Mouse (Mus musculus) hindbrain, postnatal 0 days (tissue): ENCODE measurements around the gene Herpud1. TPM values are rescaled to one million over a fixed set of nuclear protein-coding genes. Genes with fewer than 3 reads are reported as not detected.
A peak's percentile ranks its signal among the peaks of the same experiment; 100 is the strongest.

Experiments
- ATAC-seq: fragments of 200-750 bp; cut with Nextera tagmentation; 2 replicates; pipeline ENCODE4 v1.8.0; 2017; ENCODE audit warnings: mild to moderate bottlenecking, moderate TSS enrichment, moderate library complexity
- DNase-seq: peaks from one replicate; pipeline ENCODE4 v3.0.0-alpha.2; 2015; ENCODE audit warnings: low spot score
- H3K27ac ChIP-seq: fragments of 300-500 bp; sonication (generic); 2 replicates; pipeline ENCODE4 v1.5.1; 2014; ENCODE audit warnings: mild to moderate bottlenecking
- H3K27me3 ChIP-seq: fragments of 300-500 bp; sonication (generic); 2 replicates; pipeline ENCODE4 v1.6.1; 2014; ENCODE audit warnings: low read length, mixed read lengths; ENCODE audit not compliant: insufficient read depth
- H3K36me3 ChIP-seq: fragments of 300-500 bp; sonication (generic); 2 replicates; pipeline ENCODE4 v1.6.1; 2014; ENCODE audit warnings: low read length, mixed read lengths; ENCODE audit not compliant: insufficient read depth
- H3K4me1 ChIP-seq: fragments of 300-500 bp; sonication (generic); 2 replicates; pipeline ENCODE4 v1.6.1; 2014; ENCODE audit warnings: antibody characterized with exemption, low read length, mixed read lengths; ENCODE audit not compliant: insufficient read depth
- H3K4me2 ChIP-seq: fragments of 300-500 bp; sonication (generic); 2 replicates; pipeline ENCODE4 v1.6.1; 2014; ENCODE audit warnings: low read depth, mild to moderate bottlenecking, low read length, moderate library complexity, mixed read lengths
- H3K4me3 ChIP-seq: fragments of 300-500 bp; sonication (generic); 2 replicates; pipeline ENCODE4 v1.5.1; 2014; ENCODE audit warnings: low read length
- H3K9ac ChIP-seq: fragments of 300-500 bp; sonication (generic); replicated peaks from 2 replicates; pipeline ENCODE4 v1.6.1; 2014; ENCODE audit warnings: mild to moderate bottlenecking, low read length, moderate library complexity, mixed read lengths
- H3K9me3 ChIP-seq: fragments of 300-500 bp; sonication (generic); 2 replicates; pipeline ENCODE4 v1.6.1; 2016; ENCODE audit warnings: low read length, mixed read lengths
- CTCF ChIP-seq: IDR thresholded peaks from 2 replicates; pipeline ENCODE4 v1.5.1; 2016; ENCODE audit warnings: antibody characterized with exemption, control low read depth, low read depth
- WGBS: fragments of 180-500 bp; shearing (Covaris S2); extraction: QIAGEN DNeasy Blood & Tissue Kit; methylation state at CpG from one replicate; pipeline ENCODE4 v1.1.7; 2014; 5-methylcytosine and 5-hydroxymethylcytosine counted together
- polyA plus RNA-seq: library from polyadenylated mRNA; unstranded; fragments of >200 nt; fragmentation: Nextera tagmentation; extraction: Ambion mirVana; gene quantifications from 2 replicates; pipeline ENCODE4 v1.2.1, GENCODE M21; 2015
- total RNA-seq: library from RNA; depleted of rRNA; stranded (reverse); fragments of >200 nt; gene quantifications from 2 replicates; pipeline ENCODE4 v1.2.3, GENCODE M21; 2014

Gene Herpud1
- total and polyA plus RNA-seq, 2 experiments from 2014 or later, result 65.2 to 87.1 TPM

GRCm38 (mm10) chr8:94433981-94434466 is 47.8 kb downstream of the Herpud1 start, which contains the start of gene Nlrc5:
Gene Nlrc5, plus strand, starts transcription at chr8:94434356.
- H3K4me3 ChIP-seq, result peak within 1 kb of the TSS; percentile 46
- H3K9me3 ChIP-seq, result no peaks in the 10 kb centered on the region
- peak; percentile 69 for DNase-seq
- TF ChIP-seq CTCF, result peak; percentile 20; the same call in 1 of the 2 replicates
- peak; percentile 24; the same call in 1 of the 2 replicates for ATAC-seq
- peak within 1 kb of the TSS; percentile 91 for H3K4me2 ChIP-seq
- no peak within 1 kb of the TSS for H3K27ac ChIP-seq
- no peaks in the 10 kb centered on the region for H3K36me3 ChIP-seq
- 0 out of 2 replicates have a peak, but pooled peaks cover 3% of the 10 kb centered on the region for H3K4me1 ChIP-seq
- WGBS, result 1% methylated on average over 29 of the region's 29 CpGs
- H3K9ac ChIP-seq, result peak within 1 kb of the TSS; percentile 28; the same call in 1 of the 2 replicates
- H3K27me3 ChIP-seq, result no peaks in the 10 kb centered on the region

GRCm38 (mm10) chr8:94434958-94435357 is 48.7 kb downstream of the Herpud1 start:
- Histone ChIP-seq H3K36me3 (no peaks in the 10 kb centered on the region), H3K4me1 (0 out of 2 replicates have a peak, but pooled peaks cover 3% of the 10 kb centered on the region), H3K4me2 (no peak overlapping the region), H3K27me3 (no peaks in the 10 kb centered on the region), H3K4me3 (no peak overlapping the region), H3K27ac (no peak overlapping the region), H3K9me3 (no peaks in the 10 kb centered on the region), H3K9ac (no peak overlapping the region)
- ATAC-seq, result no peak
- 74% methylated on average over 3 of the region's 3 CpGs for WGBS
- DNase-seq, result no peak
- TF ChIP-seq CTCF, result no peak

GRCm38 (mm10) chr8:94435397-94436111 is 49.3 kb downstream of the Herpud1 start:
- no peak for DNase-seq
- no peak overlapping the region for H3K4me3 ChIP-seq
- no peaks in the 10 kb centered on the region for H3K9me3 ChIP-seq
- no peaks in the 10 kb centered on the region for H3K36me3 ChIP-seq
- H3K27ac ChIP-seq, result no peak overlapping the region
- no peak overlapping the region for H3K4me2 ChIP-seq
- WGBS, result 94% methylated on average over 15 of the region's 15 CpGs
- H3K27me3 ChIP-seq, result no peaks in the 10 kb centered on the region
- no peak for ATAC-seq
- TF ChIP-seq CTCF, result no peak
- H3K9ac ChIP-seq, result no peak overlapping the region
- 0 out of 2 replicates have a peak, but pooled peaks cover 3% of the 10 kb centered on the region for H3K4me1 ChIP-seq

GRCm38 (mm10) chr8:94436112-94436572 is 49.9 kb downstream of the Herpud1 start:
- ATAC-seq (no peak), DNase-seq (no peak)
- Histone ChIP-seq H3K4me1 (0 out of 2 replicates have a peak, but pooled peaks cover 3% of the 10 kb centered on the region), H3K9me3 (no peaks in the 10 kb centered on the region), H3K9ac (no peak overlapping the region), H3K4me3 (no peak overlapping the region), H3K27ac (no peak overlapping the region), H3K4me2 (no peak overlapping the region), H3K36me3 (no peaks in the 10 kb centered on the region), H3K27me3 (no peaks in the 10 kb centered on the region)
- 90% methylated on average over 5 of the region's 5 CpGs for WGBS
- no peak for TF ChIP-seq CTCF

GRCm38 (mm10) chr8:94436900-94437299 is 50.7 kb downstream of the Herpud1 start:
- no peak overlapping the region for H3K9ac ChIP-seq
- 84% methylated on average over 3 of the region's 3 CpGs for WGBS
- no peaks in the 10 kb centered on the region for H3K27me3 ChIP-seq
- ATAC-seq (no peak), DNase-seq (no peak)
- no peaks in the 10 kb centered on the region for H3K36me3 ChIP-seq
- H3K4me2 ChIP-seq, result no peak overlapping the region
- H3K27ac ChIP-seq, result no peak overlapping the region
- 0 out of 2 replicates have a peak, but pooled peaks cover 3% of the 10 kb centered on the region for H3K4me1 ChIP-seq
- no peak for TF ChIP-seq CTCF
- H3K4me3 ChIP-seq, result no peak overlapping the region
- H3K9me3 ChIP-seq, result no peaks in the 10 kb centered on the region

GRCm38 (mm10) chr8:94438659-94439058 is 52.4 kb downstream of the Herpud1 start:
- H3K9me3 ChIP-seq, result no peaks in the 10 kb centered on the region
- DNase-seq, result no peak
- H3K4me1 ChIP-seq, result 0 out of 2 replicates have a peak, but pooled peaks cover 3% of the 10 kb centered on the region
- no peak overlapping the region for H3K4me3 ChIP-seq
- no peak overlapping the region for H3K9ac ChIP-seq
- H3K36me3 ChIP-seq, result no peaks in the 10 kb centered on the region
- 96% methylated on average over 5 of the region's 5 CpGs for WGBS
- no peak overlapping the region for H3K4me2 ChIP-seq
- no peak overlapping the region for H3K27ac ChIP-seq
- no peak for ATAC-seq
- no peak for TF ChIP-seq CTCF
- no peaks in the 10 kb centered on the region for H3K27me3 ChIP-seq

- no peak for ATAC-seq
- H3K4me3 ChIP-seq, result no peak overlapping the region
- no peak for TF ChIP-seq CTCF
- H3K4me2 ChIP-seq, result no peak overlapping the region
- H3K27me3 ChIP-seq, result no peaks in the 10 kb centered on the region
- H3K27ac ChIP-seq, result no peak overlapping the region
- H3K9me3 ChIP-seq, result no peaks in the 10 kb centered on the region
- H3K36me3 ChIP-seq, result no peaks in the 10 kb centered on the region
- no peak overlapping the region for H3K9ac ChIP-seq
- no peaks in the 10 kb centered on the region for H3K4me1 ChIP-seq
- no peak for DNase-seq
Observed at GRCm38 (mm10) chr8:94439691-94440090, 53.5 kb downstream of the Herpud1 start.
